Mouse (Mus musculus) layer of hippocampus, adult 2 months (tissue): Measurements from ENCODE around the gene Gtsf1. TPM values are rescaled to one million over a fixed set of nuclear protein-coding genes. Genes with fewer than 3 reads are reported as not detected.

ENCODE experiments used
- DNase-seq, 2 experiments: peaks; one replicate each; pipeline ENCODE4 v3.0.0; 2022; ENCODE audit warnings: low spot score in 2 of 2
- H3K27ac ChIP-seq: fragments of 200-600 bp; 2 replicates; pipeline ENCODE4 v1.8.1; 2022
- H3K4me3 ChIP-seq: fragments of 200-600 bp; 2 replicates; pipeline ENCODE4 v1.8.1; 2022; ENCODE audit warnings: mild to moderate bottlenecking
- CTCF ChIP-seq: fragments of 200-600 bp; conservative IDR thresholded peaks from 2 replicates; pipeline ENCODE4 v1.8.1; 2022; ENCODE audit warnings: antibody characterized with exemption, mild to moderate bottlenecking, moderate library complexity
- total RNA-seq, 2 experiments: library from RNA; stranded (reverse); gene quantifications; 2 replicates each; pipeline ENCODE4 v1.2.3; 2021

Gene Gtsf1
- total RNA-seq, 2 experiments from 2014 or later = not detected

DNA sequence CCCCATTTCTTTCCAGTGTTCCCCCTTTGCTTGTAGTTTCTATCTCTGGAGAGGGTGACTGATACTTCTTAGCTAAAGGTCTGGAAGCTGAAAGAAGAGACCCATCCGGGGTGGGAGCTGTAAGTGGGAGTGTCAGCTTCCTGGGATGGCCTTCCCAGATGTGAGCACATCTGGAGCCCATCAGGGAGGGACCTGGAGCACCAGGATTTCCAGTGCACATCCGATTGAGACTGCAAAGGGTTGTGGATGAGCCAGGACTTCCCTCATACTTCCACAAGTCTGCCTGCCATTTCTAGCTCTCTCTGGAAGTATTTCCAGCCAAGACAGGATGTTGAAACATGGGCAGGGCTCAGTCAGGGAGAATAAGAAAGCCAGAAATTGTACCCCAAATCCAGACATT is 59.1 kb downstream of the Gtsf1 start:
- DNase-seq = no peak
- no peak overlapping the region for H3K4me3 ChIP-seq
- no peak for TF ChIP-seq CTCF
- H3K27ac ChIP-seq = no peak overlapping the region

DNA sequence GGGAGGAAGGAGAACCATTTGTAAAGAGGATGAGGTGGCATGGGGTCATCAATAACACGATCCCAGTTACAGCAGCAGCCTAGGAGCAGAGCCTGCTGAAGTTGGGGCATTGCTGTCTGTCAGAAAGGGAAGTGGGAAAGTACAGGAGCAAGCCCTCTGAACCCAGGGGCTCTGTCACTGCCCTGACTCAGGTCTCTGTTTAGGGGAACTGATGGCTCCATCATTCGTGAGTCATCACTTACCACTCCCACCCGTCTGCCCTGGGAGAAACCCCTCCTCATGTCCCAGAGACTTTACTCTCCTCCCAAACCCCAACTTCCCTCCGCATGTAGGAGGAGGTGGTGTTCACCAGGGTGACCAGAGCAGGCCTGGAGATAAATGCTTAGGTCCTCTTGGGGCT is 59.8 kb downstream of the Gtsf1 start:
- Histone ChIP-seq H3K27ac (no peak overlapping the region), H3K4me3 (no peak overlapping the region)
- DNase-seq = no peak
- TF ChIP-seq CTCF = no peak

- Histone ChIP-seq H3K27ac (no peak overlapping the region), H3K4me3 (no peak overlapping the region)
- no peak for TF ChIP-seq CTCF
- DNase-seq = no peak
Observed at GRCm38 (mm10) chr15:103369123-103369522, 61.1 kb downstream of the Gtsf1 start.

DNA sequence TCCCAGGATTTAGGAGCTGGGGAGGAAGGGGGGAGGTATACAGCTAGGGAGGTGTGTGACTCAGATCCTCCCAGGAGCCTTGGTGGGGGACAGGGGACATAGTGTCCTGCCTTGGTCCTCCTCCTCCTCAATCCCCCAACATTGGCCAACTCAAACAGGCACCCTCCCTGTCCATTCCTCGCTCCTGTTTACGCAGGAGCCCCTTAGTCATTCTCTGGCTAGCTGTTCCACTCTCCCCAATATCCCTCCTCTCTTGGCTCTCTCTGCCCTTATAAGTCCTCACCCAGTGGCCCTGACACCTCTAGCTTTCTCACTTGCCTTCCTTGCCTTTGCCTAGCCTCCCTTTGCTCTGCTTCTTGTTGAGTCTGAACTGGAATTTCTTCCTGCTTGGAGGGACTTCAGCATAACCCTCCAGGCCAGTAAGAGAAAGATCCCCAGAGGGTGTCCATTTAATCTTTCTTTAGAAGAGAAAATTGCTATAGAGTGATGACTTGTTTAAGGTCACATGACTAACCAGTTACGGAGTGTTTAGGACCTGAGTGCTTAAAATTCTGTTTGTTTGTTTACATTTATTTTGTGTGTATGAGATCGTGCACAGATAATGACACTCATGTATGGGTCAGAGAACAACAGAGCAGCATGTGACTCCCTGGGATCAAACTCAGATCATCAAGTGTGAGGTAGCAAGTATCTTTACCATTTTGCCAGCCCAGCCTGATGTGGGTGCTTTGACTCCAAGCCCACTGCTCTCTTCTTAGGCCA is 61.9 kb downstream of the Gtsf1 start:
- TF ChIP-seq CTCF = no peak
- Histone ChIP-seq H3K4me3 (no peak overlapping the region), H3K27ac (no peak overlapping the region)
- no peak for DNase-seq

GRCm38 (mm10) chr15:103366376-103367149 is 63.7 kb downstream of the Gtsf1 start, which contains the start of gene Itga5:
Gene Itga5, minus strand, starts transcription at chr15:103366763.
- Histone ChIP-seq H3K27ac (peak within 1 kb of the TSS; percentile 62; the same call in 1 of the 2 replicates), H3K4me3 (peak within 1 kb of the TSS; percentile 62)
- DNase-seq = no peak
- TF ChIP-seq CTCF = peak; percentile 18; the same call in 1 of the 2 replicates

GRCm38 (mm10) chr15:103365471-103366375 is 64.5 kb downstream of the Gtsf1 start:
- no peak for DNase-seq
- peak overlapping the region; percentile 62 for H3K4me3 ChIP-seq
- no peak for TF ChIP-seq CTCF
- peak overlapping the region; percentile 62; the same call in 1 of the 2 replicates for H3K27ac ChIP-seq

DNA sequence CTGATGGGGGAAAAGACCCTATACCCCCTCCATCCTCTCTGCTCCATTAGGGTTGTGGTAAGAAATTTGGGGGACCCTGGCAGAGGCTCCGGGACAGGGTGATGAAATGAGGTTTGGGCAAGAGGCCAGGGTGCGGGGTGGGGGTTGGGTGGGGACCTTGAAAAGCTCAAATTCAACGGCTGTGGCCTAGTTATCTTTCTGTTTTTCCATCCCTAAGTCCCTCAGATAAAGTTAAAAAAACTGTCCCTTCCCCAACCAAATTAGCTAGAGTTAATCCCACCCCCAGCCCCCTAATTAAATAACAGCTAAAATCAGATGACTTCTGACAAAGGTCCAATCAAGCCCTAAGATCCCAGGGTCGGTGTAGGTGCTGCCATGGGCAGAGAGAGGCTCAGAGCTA is 65.5 kb downstream of the Gtsf1 start:
- H3K4me3 ChIP-seq = no peak overlapping the region
- no peak for DNase-seq
- no peak for TF ChIP-seq CTCF
- no peak overlapping the region for H3K27ac ChIP-seq

DNA sequence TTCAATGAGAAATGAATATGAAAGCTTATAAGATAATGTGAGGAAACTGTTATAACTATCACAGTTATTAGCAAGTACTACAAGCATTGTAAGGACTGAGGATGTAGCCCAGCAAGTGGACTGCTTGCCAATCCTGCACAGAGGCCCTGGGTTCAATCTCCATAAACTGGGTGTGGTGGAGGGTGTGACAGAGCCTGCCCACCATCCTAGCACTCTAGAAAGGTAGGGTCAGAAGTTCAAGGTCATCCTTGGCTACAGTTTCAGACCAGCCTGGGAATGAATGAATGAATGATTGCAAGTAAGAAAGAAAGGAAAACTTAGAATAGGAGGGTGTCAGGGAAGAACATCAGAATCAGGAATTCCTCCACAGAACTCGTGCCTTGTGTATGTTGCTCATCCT is 66.5 kb downstream of the Gtsf1 start:
- no peak for DNase-seq
- Histone ChIP-seq H3K4me3 (no peak overlapping the region), H3K27ac (no peak overlapping the region)
- TF ChIP-seq CTCF = no peak

GRCm38 (mm10) chr15:103362950-103363349 is 67.3 kb downstream of the Gtsf1 start:
- no peak for DNase-seq
- Histone ChIP-seq H3K27ac (no peak overlapping the region), H3K4me3 (no peak overlapping the region)
- TF ChIP-seq CTCF = no peak

DNA sequence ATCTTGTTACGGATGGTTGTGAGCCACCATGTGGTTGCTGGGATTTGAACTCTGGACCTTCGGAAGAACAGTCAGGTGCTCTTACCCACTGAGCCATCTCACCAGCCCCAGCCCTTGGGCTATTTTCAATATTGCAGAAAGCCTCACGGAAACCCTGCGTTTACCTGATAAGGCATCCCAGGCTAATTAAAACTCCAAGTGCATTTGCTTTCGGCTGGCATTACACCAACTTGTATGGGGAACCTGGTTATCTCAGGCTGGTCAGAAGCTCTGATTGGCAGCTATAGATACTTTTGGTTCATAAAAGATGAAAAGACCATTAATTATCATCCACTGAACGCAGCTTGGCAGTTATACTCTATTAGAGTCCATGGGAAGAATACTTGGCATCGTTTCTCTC is 67.9 kb downstream of the Gtsf1 start:
- no peak for TF ChIP-seq CTCF
- DNase-seq = no peak
- Histone ChIP-seq H3K27ac (no peak overlapping the region), H3K4me3 (no peak overlapping the region)

DNA sequence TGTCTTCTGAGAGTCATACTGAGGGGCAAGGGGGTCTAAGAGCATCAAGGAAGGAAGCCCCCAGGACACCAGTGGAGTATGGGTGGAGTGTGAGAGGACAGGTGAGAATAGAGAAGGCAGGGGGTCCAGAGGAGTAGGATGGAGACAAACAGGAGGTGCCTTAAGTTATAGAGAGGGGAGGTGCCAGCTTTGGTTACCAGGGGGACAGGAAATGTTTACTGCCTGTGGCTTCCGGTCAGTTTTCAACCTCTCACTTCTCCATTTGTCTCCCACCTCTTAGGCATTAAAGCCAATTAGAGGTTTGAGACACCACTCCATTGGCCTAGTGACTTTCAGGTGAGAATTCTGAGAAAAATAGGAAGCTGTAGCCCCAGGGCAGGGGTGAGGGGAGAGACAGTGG is 69.0 kb downstream of the Gtsf1 start:
- no peak for DNase-seq
- no peak for TF ChIP-seq CTCF
- H3K4me3 ChIP-seq = no peak overlapping the region
- no peak overlapping the region for H3K27ac ChIP-seq

DNA sequence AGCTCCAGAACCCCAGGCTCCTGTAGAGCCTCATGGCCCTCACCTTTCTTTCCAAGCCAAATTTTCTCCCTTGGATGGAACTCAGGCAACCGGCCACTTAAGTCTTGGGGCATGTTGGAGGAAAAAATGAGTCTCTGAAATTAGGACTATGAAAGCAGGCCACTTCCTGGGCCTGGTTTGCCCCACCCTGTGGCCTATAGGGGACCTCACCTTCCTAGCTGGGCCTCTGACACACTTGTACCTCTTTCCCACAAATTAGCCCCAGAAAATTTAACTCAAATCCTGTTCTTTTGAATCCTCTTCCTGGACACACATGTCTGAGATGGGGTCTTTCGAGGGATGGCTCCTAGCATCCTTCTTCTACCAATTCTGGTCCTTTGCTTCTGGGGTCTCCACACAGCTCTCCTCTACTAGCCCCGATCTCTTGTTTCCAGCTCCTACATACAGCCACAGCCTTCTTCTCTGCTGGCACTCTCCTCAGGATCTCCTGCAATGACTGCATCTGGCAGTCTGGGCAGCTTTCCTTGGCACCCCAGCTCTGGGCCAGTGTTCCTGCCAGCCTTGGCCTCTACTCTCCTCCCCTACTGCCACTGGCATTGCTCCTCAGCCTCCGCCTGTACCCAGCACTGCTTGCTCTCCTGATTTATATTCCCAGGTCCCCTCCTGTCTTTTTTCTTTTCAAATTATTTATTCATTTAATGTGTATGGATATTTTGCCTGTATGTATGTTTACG is 70.2 kb downstream of the Gtsf1 start:
- no peak for TF ChIP-seq CTCF
- H3K27ac ChIP-seq = no peak overlapping the region
- no peak overlapping the region for H3K4me3 ChIP-seq
- no peak for DNase-seq
